Mouse (Mus musculus): ENCODE measurements at regions not wholly inside any gene's neighbourhood (a gene's known extent, or its start where the extent isn't known, plus 50 kb on each side); places are given as distances from the start of the nearest gene placed in this dataset.

GRCm38 (mm10) chr6:107045177-107045576 is 245.3 kb upstream of the Crbn start:
- Histone ChIP-seq H3K4me1 (no peaks in the 10 kb centered on the region), H3K9ac (no peak overlapping the region), H3K27ac (no peak overlapping the region), H3K9me3 (no peaks in the 10 kb centered on the region), H3K27me3 (replicated peaks) (no peaks in the 10 kb centered on the region), H3K4me2 (no peak overlapping the region), H3K36me3 (no peaks in the 10 kb centered on the region), H3K4me3 (replicated peaks) (no peak overlapping the region)
- WGBS, result 63% methylated on average over 3 of the region's 3 CpGs
- ATAC-seq (ENCODE audit: insufficient read depth, low FRiP score, low read depth), result no peak

- no peak overlapping the region for H3K4me2 ChIP-seq
Observed at GRCm38 (mm10) chr6:107051604-107052003, 251.7 kb upstream of the Crbn start.

GRCm38 (mm10) chr6:107052180-107052579 is 252.3 kb upstream of the Crbn start:
- H3K36me3 ChIP-seq, result no peaks in the 10 kb centered on the region
- no peak overlapping the region for H3K4me2 ChIP-seq
- no peak overlapping the region for H3K9ac ChIP-seq
- no peak overlapping the region for H3K4me3 ChIP-seq (replicated peaks)
- no peaks in the 10 kb centered on the region for H3K9me3 ChIP-seq
- no peaks in the 10 kb centered on the region for H3K27me3 ChIP-seq (replicated peaks)
- H3K4me1 ChIP-seq, result no peaks in the 10 kb centered on the region
- no peak overlapping the region for H3K27ac ChIP-seq
- ATAC-seq (ENCODE audit: insufficient read depth, low FRiP score, low read depth), result no peak
- WGBS, result 63% methylated on average over 1 of the region's 1 CpGs

More at GRCm38 (mm10) chr6:107051604-107052003, 251.7 kb upstream of the Crbn start:
- Histone ChIP-seq H3K4me3 (replicated peaks) (no peak overlapping the region), H3K27ac (no peak overlapping the region), H3K9ac (no peak overlapping the region), H3K36me3 (no peaks in the 10 kb centered on the region), H3K9me3 (no peaks in the 10 kb centered on the region), H3K27me3 (replicated peaks) (no peaks in the 10 kb centered on the region), H3K4me1 (no peaks in the 10 kb centered on the region)
- ATAC-seq (ENCODE audit: insufficient read depth, low FRiP score, low read depth), result no peak
- WGBS, result 97% methylated on average over 1 of the region's 1 CpGs

- H3K27ac ChIP-seq, result no peak overlapping the region
- H3K9me3 ChIP-seq, result no peaks in the 10 kb centered on the region
- no peaks in the 10 kb centered on the region for H3K27me3 ChIP-seq (replicated peaks)
- no peak for ATAC-seq (ENCODE audit: insufficient read depth, low FRiP score, low read depth)
- no peaks in the 10 kb centered on the region for H3K36me3 ChIP-seq
- 82% methylated on average over 3 of the region's 3 CpGs for WGBS
- no peak overlapping the region for H3K4me2 ChIP-seq
- no peaks in the 10 kb centered on the region for H3K4me1 ChIP-seq
- H3K4me3 ChIP-seq (replicated peaks), result no peak overlapping the region
- H3K9ac ChIP-seq, result no peak overlapping the region
Observed at GRCm38 (mm10) chr6:107059001-107059765, 259.3 kb upstream of the Crbn start.

GRCm38 (mm10) chr6:107062886-107063565 is 263.1 kb upstream of the Crbn start:
- H3K4me2 ChIP-seq, result no peak overlapping the region
- no peaks in the 10 kb centered on the region for H3K27me3 ChIP-seq (replicated peaks)
- H3K27ac ChIP-seq, result no peak overlapping the region
- no peak overlapping the region for H3K4me3 ChIP-seq (replicated peaks)
- 83% methylated on average over 6 of the region's 6 CpGs for WGBS
- no peaks in the 10 kb centered on the region for H3K9me3 ChIP-seq
- H3K4me1 ChIP-seq, result no peaks in the 10 kb centered on the region
- no peak overlapping the region for H3K9ac ChIP-seq
- no peak for ATAC-seq (ENCODE audit: insufficient read depth, low FRiP score, low read depth)
- H3K36me3 ChIP-seq, result no peaks in the 10 kb centered on the region

GRCm38 (mm10) chr6:107070441-107070840 is 270.6 kb upstream of the Crbn start:
- no peaks in the 10 kb centered on the region for H3K36me3 ChIP-seq
- WGBS, result 87% methylated on average over 7 of the region's 7 CpGs
- H3K27me3 ChIP-seq (replicated peaks), result no peaks in the 10 kb centered on the region
- no peak overlapping the region for H3K4me2 ChIP-seq
- no peak overlapping the region for H3K9ac ChIP-seq
- no peak overlapping the region for H3K4me3 ChIP-seq (replicated peaks)
- no peaks in the 10 kb centered on the region for H3K9me3 ChIP-seq
- no peak overlapping the region for H3K27ac ChIP-seq
- no peak for ATAC-seq (ENCODE audit: insufficient read depth, low FRiP score, low read depth)
- no peaks in the 10 kb centered on the region for H3K4me1 ChIP-seq

GRCm38 (mm10) chr6:107092600-107092999 is 292.7 kb upstream of the Crbn start:
- Histone ChIP-seq H3K27me3 (replicated peaks) (no peaks in the 10 kb centered on the region), H3K9ac (no peak overlapping the region), H3K27ac (no peak overlapping the region), H3K4me1 (no peaks in the 10 kb centered on the region), H3K4me3 (replicated peaks) (no peak overlapping the region), H3K9me3 (no peaks in the 10 kb centered on the region), H3K36me3 (no peaks in the 10 kb centered on the region), H3K4me2 (no peak overlapping the region)
- ATAC-seq (ENCODE audit: insufficient read depth, low FRiP score, low read depth), result no peak

GRCm38 (mm10) chr6:107128716-107129115 is 328.8 kb upstream of the Crbn start:
- no peak for ATAC-seq (ENCODE audit: insufficient read depth, low FRiP score, low read depth)
- Histone ChIP-seq H3K27me3 (replicated peaks) (no peaks in the 10 kb centered on the region), H3K9me3 (no peaks in the 10 kb centered on the region), H3K36me3 (no peaks in the 10 kb centered on the region), H3K4me2 (no peak overlapping the region), H3K9ac (no peak overlapping the region), H3K4me3 (replicated peaks) (no peak overlapping the region), H3K27ac (no peak overlapping the region), H3K4me1 (no peaks in the 10 kb centered on the region)
- 90% methylated on average over 1 of the region's 1 CpGs for WGBS

GRCm38 (mm10) chr6:107167736-107168491 is 361.7 kb upstream of the Lrrn1 start:
- no peak overlapping the region for H3K9ac ChIP-seq
- no peak for ATAC-seq (ENCODE audit: insufficient read depth, low FRiP score, low read depth)

GRCm38 (mm10) chr6:107218309-107218708 is 311.3 kb upstream of the Lrrn1 start:
- H3K4me2 ChIP-seq, result no peak overlapping the region
- no peaks in the 10 kb centered on the region for H3K36me3 ChIP-seq
- H3K4me1 ChIP-seq, result no peaks in the 10 kb centered on the region
- H3K27me3 ChIP-seq (replicated peaks), result no peaks in the 10 kb centered on the region
- H3K9ac ChIP-seq, result no peak overlapping the region
- no peak for ATAC-seq (ENCODE audit: insufficient read depth, low FRiP score, low read depth)
- 80% methylated on average over 2 of the region's 2 CpGs for WGBS
- H3K4me3 ChIP-seq (replicated peaks), result no peak overlapping the region
- no peaks in the 10 kb centered on the region for H3K9me3 ChIP-seq
- H3K27ac ChIP-seq, result no peak overlapping the region

More at GRCm38 (mm10) chr6:107167736-107168491, 361.7 kb upstream of the Lrrn1 start:
- H3K4me3 ChIP-seq (replicated peaks), result no peak overlapping the region
- no peaks in the 10 kb centered on the region for H3K4me1 ChIP-seq
- H3K27me3 ChIP-seq (replicated peaks), result no peaks in the 10 kb centered on the region
- no peaks in the 10 kb centered on the region for H3K9me3 ChIP-seq
- WGBS, result 58% methylated on average over 3 of the region's 3 CpGs
- H3K27ac ChIP-seq, result no peak overlapping the region
- H3K4me2 ChIP-seq, result no peak overlapping the region
- no peaks in the 10 kb centered on the region for H3K36me3 ChIP-seq

- no peaks in the 10 kb centered on the region for H3K9me3 ChIP-seq
- no peaks in the 10 kb centered on the region for H3K36me3 ChIP-seq
- no peak for ATAC-seq (ENCODE audit: insufficient read depth, low FRiP score, low read depth)
- no peak overlapping the region for H3K4me3 ChIP-seq (replicated peaks)
- no peak overlapping the region for H3K4me2 ChIP-seq
- H3K27ac ChIP-seq, result no peak overlapping the region
- WGBS, result 74% methylated on average over 4 of the region's 4 CpGs
- no peaks in the 10 kb centered on the region for H3K4me1 ChIP-seq
- H3K27me3 ChIP-seq (replicated peaks), result no peaks in the 10 kb centered on the region
- H3K9ac ChIP-seq, result no peak overlapping the region
Observed at GRCm38 (mm10) chr6:107218721-107219120, 310.8 kb upstream of the Lrrn1 start.

- Histone ChIP-seq H3K4me1 (no peaks in the 10 kb centered on the region), H3K4me3 (replicated peaks) (no peak overlapping the region), H3K27me3 (replicated peaks) (no peaks in the 10 kb centered on the region), H3K9me3 (no peaks in the 10 kb centered on the region), H3K27ac (no peak overlapping the region), H3K4me2 (no peak overlapping the region), H3K9ac (no peak overlapping the region), H3K36me3 (no peaks in the 10 kb centered on the region)
- no peak for ATAC-seq (ENCODE audit: insufficient read depth, low FRiP score, low read depth)
- WGBS, result 61% methylated on average over 3 of the region's 3 CpGs
Observed at GRCm38 (mm10) chr6:107222602-107223001, 307.0 kb upstream of the Lrrn1 start.

All from stomach, embryonic 15.5 days (tissue).